Mouse (Mus musculus) cerebellum, postnatal 36 days (tissue): ENCODE measurements around the gene Vps53.
"Not testable (repeated sequence)": the region's sequence is repeated elsewhere in the genome, so short reads cannot be mapped to it uniquely, and the experiment has no call there.

Experiments used
- DNase-seq, 2 experiments: peaks; one replicate each; pipeline ENCODE4 v3.0.0; 2021 to 2022; ENCODE audit warnings: mixed read lengths in 2 of 2

Vps53 gene

DNA sequence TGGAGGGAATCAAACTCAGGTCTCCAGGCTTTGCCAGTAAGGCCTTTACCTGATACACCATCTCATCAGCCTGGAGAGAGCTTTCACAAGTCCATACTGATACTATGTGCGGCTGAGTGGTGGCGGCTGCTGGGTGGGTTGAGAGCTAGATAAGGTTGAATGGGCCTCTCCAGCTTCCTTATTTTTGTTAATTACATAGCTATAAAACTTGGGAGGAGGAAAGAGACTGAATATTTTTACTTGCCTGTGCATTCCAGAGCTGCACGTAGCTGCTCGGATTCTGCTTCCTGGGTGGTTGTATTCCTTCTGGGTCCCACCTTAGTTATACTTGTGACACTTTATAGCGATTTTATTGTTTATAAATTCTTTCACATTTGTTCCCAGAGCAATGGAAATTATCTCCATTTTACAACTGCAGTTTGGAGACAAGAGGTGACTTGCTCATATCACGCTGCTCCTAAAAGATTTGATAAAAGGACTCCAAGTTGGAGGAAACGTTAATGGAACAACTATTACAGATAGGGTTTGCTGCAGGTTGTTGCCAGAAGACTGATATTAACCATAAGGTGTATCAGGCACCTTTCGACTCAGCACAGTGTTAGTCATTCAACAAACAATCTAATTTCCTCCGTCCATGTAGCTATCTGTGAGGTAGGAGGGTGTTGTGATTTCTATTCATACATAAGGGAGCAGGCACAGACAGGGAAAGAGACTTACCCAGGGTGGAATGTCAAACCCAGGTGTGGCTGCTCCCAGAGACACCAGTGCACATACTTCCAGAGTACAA, 168.4 kb downstream of the Vps53 start:
- DNase-seq, result no peak

DNA sequence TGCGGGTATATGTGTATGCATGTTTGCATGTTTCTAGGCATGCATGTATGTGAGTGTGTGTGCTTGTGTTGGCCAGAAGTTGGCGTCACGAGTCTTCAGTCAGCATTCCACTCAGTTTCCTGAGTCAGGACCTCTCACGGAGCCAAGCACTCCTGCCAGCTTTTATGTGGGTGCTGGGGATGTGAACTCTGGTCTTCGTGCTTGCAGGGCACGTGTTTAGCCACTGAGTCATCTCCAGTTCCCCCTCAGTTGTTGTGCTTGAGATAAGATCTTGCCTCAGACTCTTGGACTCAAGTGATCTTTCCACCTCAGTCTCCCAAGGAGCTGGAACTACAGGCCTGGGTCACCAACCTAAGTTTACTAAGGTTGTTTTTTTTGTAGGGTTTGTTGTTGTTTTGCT, 170.3 kb downstream of the Vps53 start:
- DNase-seq, result no peak

DNA sequence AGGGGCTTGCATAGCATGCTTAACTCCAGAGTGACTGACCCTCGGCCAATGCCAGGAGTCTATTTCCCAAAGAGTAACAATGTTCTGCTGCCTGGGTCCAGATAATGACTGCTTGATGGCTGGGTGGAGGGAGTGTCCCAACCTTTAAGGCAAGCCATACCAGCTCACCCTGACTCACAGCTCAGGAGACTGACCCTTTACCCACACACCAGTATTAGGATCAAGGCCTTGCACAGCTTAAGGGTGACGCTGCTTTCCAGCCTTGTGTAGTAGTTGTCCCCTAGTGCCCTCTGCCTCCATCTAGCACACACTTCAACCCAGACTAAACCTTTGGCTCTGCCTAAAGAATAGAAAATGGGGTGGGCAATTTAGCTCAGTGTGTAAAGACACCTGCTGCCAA, 171.3 kb downstream of the Vps53 start:
- DNase-seq, result no peak

DNA sequence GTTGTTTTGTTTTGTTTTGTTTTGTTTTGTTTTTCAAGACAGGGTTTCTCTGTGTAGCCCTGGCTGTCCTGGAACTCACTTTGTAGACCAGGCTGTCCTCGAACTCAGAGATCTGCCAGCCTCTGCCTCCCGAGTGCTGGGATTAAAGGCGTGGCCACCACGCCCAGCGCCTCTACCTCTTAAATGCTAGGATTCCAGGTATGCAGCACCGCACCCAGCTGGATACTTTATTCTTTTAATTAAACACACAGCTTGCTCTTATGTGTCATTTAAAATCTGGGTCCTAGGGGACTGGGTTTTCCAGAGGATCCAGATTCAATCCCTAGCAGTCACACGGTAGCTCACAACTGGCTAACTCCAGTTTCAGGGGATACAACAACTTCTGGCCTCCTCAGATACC, 175.2 kb downstream of the Vps53 start:
- not testable (repeated sequence) for DNase-seq

DNA sequence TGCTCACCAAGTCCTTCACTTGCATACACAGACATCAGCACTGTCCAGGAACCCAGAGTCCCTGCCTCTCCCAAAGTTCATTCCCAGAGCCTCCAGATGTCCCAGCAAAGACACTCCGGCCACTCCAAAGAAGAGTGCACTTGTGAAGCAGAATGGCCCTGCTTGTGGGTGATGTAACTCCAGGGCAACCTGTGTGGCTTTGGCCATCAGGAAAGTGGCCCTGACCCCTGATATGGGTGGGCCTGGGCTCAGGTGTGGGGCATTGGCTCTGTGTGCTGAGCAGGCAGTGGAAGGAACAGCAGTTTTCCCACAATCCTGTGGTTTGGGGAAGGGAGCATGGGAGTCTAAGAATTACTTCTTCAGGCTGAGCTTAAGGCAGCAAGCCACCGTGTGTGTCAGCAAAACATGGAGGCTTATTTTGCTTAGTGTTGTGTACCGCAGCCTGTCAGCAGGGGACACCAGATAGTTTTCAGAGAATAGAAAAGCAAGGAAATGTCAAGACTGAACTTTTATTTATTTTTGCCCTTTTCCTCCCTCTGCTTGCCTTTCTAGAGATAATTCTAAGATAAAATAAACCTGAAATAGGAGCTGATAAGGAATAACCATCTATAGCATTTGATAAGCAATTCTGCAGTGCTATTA, 178.1 kb downstream of the Vps53 start:
- no peak for DNase-seq

DNA sequence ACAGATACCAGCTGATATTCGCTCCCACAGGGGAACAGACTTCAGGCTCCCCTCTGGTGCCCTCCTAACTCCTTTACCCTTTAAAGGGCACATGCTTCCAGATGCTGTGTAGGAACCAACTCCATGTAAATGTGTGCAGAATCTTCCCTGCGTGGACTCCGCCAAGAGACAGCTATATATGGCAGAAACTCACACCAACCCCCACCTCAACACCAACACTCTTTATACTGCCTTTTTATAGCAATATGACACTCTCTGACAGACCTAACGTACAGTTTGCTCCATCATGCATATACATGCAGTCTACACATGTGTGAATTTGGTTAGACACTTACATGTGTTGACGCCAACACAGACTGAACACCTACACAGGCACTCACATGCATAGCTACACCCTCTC, 178.7 kb downstream of the Vps53 start:
- DNase-seq, result no peak

DNA sequence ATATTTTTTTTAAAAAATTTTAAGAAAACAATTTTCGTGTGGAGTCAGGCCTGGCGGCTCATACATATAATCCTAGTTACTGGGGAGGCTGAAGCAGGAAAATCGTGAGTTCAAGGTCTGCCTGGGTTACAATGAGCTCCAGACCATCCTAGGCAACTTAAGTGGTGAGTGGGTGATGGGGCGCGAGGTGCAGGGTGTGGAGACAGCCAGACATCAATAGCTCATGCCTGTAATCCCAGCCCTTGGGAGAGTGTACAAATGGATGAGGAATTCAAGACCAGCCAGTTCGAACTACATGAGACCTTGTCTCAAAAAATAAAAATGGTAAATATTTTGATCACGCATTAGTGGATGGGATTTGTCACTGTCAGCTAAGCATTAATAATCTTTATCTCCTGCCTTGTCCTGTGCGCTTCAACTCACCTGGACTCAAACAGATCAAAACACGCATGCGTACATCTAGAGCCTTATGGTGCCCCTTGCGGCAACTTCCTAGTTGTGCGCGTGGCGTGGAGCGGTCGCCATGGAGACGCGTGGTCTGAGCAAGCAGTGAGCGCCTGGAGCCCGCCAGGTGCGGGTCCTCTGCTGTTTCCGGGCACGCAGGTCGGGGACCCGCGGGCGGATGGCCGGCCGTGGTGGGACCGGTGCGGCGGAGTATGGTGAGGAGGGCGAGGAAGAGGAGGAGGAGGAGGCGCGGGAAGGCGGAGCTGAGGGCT, 179.8 kb downstream of the Vps53 start, which contains the start of gene 1700016K19Rik:
1700016K19Rik (plus strand) TSS at position 473 of the 716 bp plus-strand sequence.
- peak; percentile 84 to 87 for DNase-seq
